Mouse (Mus musculus) small intestine, adult 2 months (tissue): ENCODE data around the gene Tchh.

Source experiments
- CTCF ChIP-seq: fragments of 200-500 bp; IDR thresholded peaks from 2 replicates; pipeline ENCODE4 v1.5.1; 2012; ENCODE audit warnings: low read depth, mild to moderate bottlenecking, control low read depth, inconsistent platforms, low read length, moderate library complexity, mixed read lengths; ENCODE audit not compliant: insufficient replicate concordance, insufficient read length; ENCODE audit errors: extremely low read depth
- POLR2A ChIP-seq: fragments of 200-500 bp; IDR thresholded peaks from 2 replicates; pipeline ENCODE4 v1.6.1; 2012; ENCODE audit warnings: low read depth, mild to moderate bottlenecking, control low read depth, inconsistent platforms, low read length, moderate library complexity

DNA sequence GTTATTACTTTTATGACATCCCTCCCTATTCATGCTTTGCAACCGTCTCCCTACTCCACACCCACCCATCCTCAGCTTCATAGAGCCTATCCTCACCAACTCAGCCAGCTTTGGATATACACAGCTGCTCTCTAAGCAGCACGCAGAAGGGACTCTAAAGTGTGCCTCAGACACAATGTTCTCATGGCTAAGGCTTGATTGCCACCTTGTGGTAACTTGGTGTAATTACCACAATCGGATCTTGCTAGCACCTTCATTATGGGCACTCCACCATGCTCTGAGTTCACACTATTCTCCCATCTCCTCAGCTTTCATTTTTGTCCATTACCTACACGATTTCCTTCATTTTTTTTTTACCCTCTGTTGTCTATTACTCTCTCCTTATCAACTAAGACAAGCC lies 51.9 kb downstream of the Tchh start:
- TF ChIP-seq POLR2A (no peak), CTCF (peak; percentile 36; the same call in 1 of the 2 replicates)
